Mouse (Mus musculus) urinary bladder, postnatal 36 days (tissue): ENCODE measurements around the gene Tbce.
"Not testable (repeated sequence)": the region's sequence is repeated elsewhere in the genome, so short reads cannot be mapped to it uniquely, and the experiment has no call there.

Experiments used
- DNase-seq, 2 experiments: peaks; one replicate each; pipeline ENCODE4 v3.0.0; 2022; ENCODE audit warnings: low spot score in 2 of 2, mixed read lengths in 1 of 2

Gene Tbce

GRCm38 (mm10) chr13:14034073-14034348 is 5.4 kb downstream of the Tbce start:
- no peak for DNase-seq

DNA sequence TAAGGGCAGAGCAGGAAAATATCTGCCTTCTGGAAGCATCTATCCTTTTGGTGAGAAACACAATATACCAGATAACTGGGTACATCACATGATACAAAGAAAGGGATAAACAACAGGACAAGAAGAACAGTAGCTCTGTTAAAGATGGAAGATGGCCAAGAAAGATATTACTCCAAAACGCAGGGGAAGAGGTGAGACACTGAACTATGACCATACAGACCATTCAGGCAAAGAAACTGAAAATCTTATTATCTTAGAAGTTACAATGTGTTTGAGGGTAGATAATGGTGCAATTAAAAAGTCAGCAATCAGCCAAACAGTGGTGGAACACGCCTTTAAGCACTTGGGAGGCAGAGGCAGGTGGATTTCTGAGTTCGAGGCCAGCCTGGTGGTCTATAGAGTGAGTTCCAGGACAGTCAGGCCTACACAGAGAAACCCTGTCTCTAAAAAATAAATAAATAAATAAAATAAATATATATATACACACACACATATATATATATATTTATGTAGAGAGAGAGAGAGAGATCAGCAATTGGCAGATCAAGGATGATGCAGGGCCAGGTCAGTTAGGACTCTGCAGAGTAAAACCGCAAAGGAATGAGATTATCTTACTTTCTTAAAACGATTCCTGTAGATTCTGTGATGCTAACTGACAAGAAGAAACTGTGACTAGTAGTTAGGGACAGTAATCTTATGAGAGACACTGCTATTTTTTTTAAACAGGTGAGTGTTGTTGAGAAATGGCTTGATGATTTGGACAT is 5.9 kb downstream of the Tbce start:
- DNase-seq, result no peak

DNA sequence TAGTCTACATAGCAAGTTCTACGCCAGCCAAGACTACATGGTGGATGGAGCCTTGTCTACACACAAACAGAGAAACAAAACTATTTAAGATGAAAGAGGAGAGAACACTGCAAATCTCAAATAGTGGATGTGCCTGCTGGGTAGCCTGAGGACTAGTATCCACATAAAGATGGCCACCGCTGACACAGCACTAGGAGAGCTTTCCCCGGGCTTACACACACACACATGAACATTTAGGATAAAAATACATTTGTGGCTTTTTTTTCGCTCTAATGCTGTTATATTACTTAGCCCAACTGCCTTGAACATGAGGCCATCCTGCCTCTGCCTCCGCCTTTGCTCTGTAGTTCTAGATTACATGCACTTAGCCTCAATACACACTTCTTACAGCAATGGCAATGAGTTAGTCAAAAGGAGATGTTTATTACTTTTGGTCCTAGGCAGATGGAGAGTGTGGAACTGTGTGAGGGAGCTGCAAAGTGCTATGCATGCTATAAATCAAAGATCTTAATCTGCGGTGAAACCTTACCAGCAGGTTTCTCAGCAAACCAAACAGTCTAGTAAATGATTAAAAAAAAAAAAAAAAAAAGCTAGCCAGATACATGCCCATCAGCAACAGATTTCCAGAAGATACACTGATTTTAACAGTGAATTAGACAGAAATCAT is 13.2 kb downstream of the Tbce start:
- no peak for DNase-seq

DNA sequence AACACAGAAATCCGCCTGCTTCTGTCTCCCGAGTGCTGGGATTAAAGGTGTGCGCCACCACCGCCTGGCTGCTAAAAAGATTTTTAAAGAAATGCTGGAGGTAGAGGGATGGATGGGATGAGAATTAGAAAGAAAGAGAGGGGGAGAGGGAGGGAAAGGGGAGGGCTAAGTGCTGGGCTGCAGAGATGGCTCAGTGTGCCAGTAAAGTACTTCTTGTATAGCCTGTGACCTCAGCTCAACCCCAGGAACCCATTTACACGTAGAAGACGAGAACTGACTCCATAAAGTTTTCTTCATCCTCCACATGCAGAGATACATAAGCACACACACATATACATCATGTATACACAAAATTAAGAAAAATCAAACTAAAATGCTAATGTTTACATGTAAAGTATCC is 13.9 kb downstream of the Tbce start:
- DNase-seq, result no peak

DNA sequence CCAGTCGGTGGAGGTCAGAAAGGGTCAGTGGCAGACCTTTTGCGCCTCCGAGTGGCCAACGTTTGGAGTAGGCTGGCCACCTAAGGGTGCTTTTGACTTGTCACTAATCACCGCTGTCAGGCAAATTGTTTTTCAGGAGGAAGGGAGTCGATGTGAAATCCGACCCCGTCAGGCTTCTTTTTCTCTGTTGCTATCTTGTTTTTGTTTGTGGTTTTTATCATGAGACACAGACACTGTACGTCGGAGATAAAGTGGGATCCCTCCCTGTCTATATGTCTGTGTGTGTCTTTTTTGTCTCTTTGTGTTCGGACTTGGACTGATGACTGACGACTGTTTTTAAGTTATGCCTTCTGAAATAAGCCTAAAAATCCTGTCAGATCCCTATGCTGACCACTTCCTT is 18.0 kb downstream of the Tbce start:
- DNase-seq, result not testable (repeated sequence)

DNA sequence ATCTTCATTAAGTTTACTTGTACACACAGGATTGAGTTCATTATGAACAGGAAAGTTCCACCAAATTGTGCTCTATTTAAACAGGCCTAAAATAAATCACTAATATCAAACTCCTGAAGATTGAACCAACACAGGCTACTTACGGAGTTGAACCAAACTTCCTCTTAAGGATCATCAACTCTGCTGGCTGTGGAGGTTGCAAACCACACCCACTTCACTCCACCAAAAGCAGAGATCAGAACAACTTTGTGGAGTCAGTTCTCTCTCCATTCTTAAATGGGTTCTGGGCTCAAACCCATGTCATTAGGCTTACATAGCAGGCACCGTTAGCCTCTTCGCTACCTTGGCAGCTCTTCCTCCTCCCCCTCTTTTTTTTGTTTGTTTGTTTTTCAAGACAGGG is 20.6 kb downstream of the Tbce start:
- DNase-seq, result no peak

- DNase-seq, result no peak
These were observed 21.2 kb downstream of the Tbce start for GRCm38 (mm10) chr13:14018283-14018682.

GRCm38 (mm10) chr13:14015609-14016008 is 23.8 kb downstream of the Tbce start:
- DNase-seq, result no peak

GRCm38 (mm10) chr13:14014540-14014939 is 24.9 kb downstream of the Tbce start:
- DNase-seq, result no peak

DNA sequence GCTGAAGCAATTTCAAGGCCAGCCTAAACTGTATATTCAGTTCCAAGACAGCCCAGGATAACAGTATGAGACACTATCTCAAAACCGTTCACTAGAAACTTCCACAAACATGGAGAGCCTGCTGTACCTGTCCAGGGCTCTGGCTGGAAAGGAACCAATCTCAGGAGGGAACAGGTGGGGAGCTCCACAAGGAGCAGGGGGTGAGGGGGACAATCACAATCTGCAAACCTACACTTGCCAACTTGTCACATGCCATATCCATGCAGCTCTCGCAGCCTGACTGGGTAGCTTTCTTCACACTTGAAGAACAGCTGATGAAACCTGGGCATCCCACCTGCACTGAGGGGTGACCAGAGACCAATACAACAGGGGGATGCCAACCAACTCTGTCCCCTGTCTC is 25.4 kb downstream of the Tbce start:
- DNase-seq, result no peak

DNA sequence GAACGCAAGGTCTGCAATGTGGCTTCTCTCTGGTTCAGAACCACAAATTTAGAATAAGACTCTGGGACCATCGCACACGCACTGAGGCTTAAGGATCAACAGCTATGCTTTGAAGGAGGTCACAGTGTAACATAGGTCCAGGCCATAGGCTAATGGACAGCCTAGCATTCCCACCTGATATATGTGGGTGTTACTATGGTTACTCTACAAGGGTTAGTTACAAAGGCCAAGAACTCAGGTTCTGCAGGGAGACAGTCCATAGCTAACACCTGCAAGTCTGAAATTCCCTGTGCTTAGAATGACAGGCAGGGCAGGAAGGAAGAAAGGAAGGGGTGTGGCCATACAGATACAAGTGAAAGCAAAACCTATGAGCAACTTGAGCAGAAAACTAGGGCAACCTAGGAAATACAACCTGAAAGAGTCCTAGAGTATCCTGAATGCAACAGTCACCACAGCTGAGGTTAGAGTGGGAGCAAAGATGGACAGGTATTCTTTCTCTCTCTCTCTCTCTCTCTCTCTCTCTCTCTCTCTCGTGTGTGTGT is 27.9 kb downstream of the Tbce start:
- DNase-seq, result no peak

DNA sequence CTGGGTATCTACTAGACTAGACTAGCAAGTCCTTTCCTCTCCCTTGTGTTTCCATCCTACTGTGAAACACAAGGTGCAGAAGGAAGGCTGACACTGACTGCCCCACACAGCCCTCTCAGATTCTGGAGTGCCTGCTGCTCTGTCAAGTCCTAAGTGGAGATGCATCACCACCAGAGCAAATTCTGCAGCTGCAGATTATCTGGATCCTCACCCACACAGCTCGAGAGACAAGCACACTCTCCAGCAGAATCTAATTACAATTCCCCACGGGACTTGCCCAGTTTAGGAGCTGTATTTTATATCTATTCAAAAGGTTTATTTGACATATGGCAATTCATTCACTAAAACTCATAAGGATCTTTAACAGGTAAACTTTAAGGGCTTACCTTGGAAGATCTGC is 33.4 kb downstream of the Tbce start:
- DNase-seq, result no peak

- peak; percentile 23 to 39 for DNase-seq
These were observed 34.4 kb downstream of the Tbce start for GRCm38 (mm10) chr13:14004999-14005398.

GRCm38 (mm10) chr13:14004086-14004485 is 35.4 kb downstream of the Tbce start:
- DNase-seq, result no peak

GRCm38 (mm10) chr13:14002706-14003105 is 36.7 kb downstream of the Tbce start:
- DNase-seq, result no peak

GRCm38 (mm10) chr13:13997476-13997875 is 42.0 kb downstream of the Tbce start:
- no peak for DNase-seq

DNA sequence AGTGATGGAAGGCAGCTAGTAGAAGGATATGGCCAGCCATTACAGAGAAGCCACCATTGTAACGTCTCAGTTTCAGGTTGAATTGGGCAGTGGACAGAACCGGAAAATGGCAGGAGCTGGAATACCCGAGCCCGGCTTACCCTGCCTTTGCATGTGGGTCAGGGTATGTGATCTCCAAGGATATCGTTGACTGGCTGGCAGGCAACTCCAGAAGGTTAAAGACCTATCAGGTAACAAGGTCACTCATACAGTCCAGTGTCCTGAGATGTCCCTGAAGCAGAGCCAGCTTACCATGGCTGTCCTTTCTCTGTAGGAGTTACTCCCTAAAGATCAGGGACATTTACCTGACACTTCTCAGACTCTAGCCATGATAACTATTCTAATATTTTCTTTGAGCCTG is 44.4 kb downstream of the Tbce start:
- DNase-seq, result no peak

GRCm38 (mm10) chr13:13993041-13993440 is 46.4 kb downstream of the Tbce start:
- DNase-seq, result no peak

DNA sequence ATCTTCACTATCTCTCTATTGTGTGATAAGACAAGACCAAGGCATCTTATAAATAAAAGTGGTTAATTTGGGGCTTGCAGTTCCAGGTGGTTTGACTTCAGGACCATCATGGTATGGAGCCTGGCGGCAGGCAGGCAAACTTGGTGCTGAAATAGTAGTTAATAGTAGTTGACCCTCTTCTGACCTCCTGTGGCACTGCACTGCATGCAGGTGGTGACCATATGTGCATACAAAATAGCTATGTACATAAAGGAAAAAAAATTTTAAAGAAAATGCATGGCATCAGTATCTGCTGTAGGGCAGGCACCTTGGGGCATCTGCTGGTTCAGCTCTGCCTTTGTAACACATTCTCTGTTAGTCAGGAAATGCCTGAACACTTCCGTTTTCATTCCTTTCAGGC is 49.0 kb downstream of the Tbce start:
- no peak for DNase-seq

GRCm38 (mm10) chr13:13989135-13989534 is 50.3 kb downstream of the Tbce start:
- no peak for DNase-seq

GRCm38 (mm10) chr13:13983523-13983922 is 55.9 kb downstream of the Tbce start:
- DNase-seq, result no peak

DNA sequence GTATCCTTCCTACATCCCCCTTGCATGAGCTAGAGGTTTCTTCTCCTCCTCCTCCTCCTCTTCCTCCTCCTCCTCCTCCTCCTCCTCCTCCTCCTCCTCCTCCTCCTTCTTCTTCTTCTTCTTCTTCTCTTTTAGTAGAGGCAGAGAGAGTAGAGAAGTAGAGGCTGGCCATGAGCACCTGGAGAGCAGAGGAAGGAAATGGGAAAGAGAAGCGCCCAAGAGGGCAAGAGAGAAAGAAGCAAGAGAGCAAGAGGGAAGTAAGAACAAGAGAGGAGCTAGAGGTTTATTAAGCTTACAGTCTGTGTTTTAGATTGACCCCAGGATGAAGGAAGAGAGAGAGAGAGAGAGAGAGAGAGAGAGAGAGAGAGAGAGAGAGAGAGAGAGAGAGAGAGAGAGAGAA is 57.6 kb downstream of the Tbce start:
- DNase-seq, result not testable (repeated sequence)

GRCm38 (mm10) chr13:13969796-13970195 is 69.6 kb downstream of the Tbce start:
- no peak for DNase-seq
